ENCODE assay signal across 23 mouse cellular contexts in the genomic region with DNA sequence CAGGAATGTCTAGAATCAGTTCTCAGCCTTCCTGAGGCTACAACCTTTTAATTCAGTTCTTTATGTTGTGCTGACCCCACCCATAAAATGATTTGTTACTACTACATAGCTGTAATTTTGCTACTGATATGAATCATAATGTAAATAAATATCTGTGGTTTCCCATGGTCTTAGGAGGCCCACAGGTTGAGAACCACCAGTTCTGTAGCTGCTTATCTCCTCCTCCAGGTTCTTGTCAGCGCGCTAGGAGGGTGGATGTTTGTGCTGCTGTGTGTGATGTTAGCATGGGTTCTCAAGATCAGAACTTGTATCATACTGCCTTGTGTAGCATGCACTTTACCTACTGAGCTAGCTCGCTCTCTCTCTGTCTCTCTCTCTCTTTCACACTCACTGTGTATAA. TPM values are rescaled to one million over a fixed set of nuclear protein-coding genes. Genes with fewer than 3 reads are reported as not detected.
A peak's percentile ranks its signal among the peaks of the same experiment; 100 is the strongest.
DNase-seq lines count a peak whose midpoint lies in the region; ATAC-seq and TF ChIP-seq lines count a peak whose summit lies in the region.
"Had no signal": no experiment of that assay in that cellular context is flagged by ENCODE, and none has a peak within 500 bp of the region (broad histone marks: within the 10 kb centered on the region; RNA-seq: fewer than 3 reads in every experiment).

No protein-coding gene starts in this region.

- no peak for TF ChIP-seq CTCF in MEL (IDR thresholded peaks at IDR 0.05 in 2 of 3, conservative IDR thresholded peaks at IDR 0.05 in 1 of 3; ENCODE audit: control insufficient read depth in 1 of 3, insufficient read depth in 1 of 3, low read depth in 2 of 3, low read length in 3 of 3, poor library complexity in 1 of 3, severe bottlenecking in 1 of 3)

- peak overlapping the region; percentile 12 for H3K4me2 ChIP-seq in liver, embryonic 16.5 days (ENCODE audit: low read depth, low read length)
- H3K4me2 ChIP-seq: heart, embryonic 13.5 days; hindbrain, embryonic 14.5 days; limb, embryonic 13.5 days; lung, embryonic 14.5 days had no signal

- peaks cover 0 to 11% of the 10 kb centered on the region in 2 experiments; a peak in 3 of 4 replicates for H3K36me3 ChIP-seq in MEL (ENCODE audit: control insufficient read depth in 1 of 2, insufficient read depth in 2 of 2, low read length in 2 of 2)
- peaks cover 13% of the 10 kb centered on the region for H3K36me3 ChIP-seq in liver, embryonic 16.5 days (ENCODE audit: control insufficient read depth, insufficient read depth)

- H3K79me2 ChIP-seq in MEL (ENCODE audit: control insufficient read depth, insufficient read depth, low read length, poor library complexity), result peaks cover 6% of the 10 kb centered on the region

- H3K4me3 ChIP-seq in MEL (ENCODE audit: control insufficient read depth in 1 of 2, insufficient read depth in 1 of 2, low read depth in 2 of 2, low read length in 2 of 2), result no peak overlapping the region
- no peak overlapping the region for H3K4me3 ChIP-seq in liver, embryonic 16.5 days (ENCODE audit: low read depth, low read length)
- H3K4me3 ChIP-seq: forebrain, embryonic 10.5 days; heart, embryonic 13.5 days; limb, embryonic 13.5 days had no signal

- TF ChIP-seq POLR2A in MEL (IDR thresholded peaks at IDR 0.05; ENCODE audit: control insufficient read depth in 1 of 2, insufficient read depth in 1 of 2, low read depth in 1 of 2, low read length in 2 of 2, poor library complexity in 1 of 2), result no peak

- peak; percentile 65 to 68 for TF ChIP-seq EP300 in MEL (IDR thresholded peaks at IDR 0.05; ENCODE audit: low read depth in 1 of 2, low read length in 2 of 2)

- no peaks in the 10 kb centered on the region for H3K27me3 ChIP-seq in MEL (ENCODE audit: control insufficient read depth in 1 of 2, insufficient read depth in 2 of 2, low read length in 2 of 2)
- no peaks in the 10 kb centered on the region for H3K27me3 ChIP-seq in liver, embryonic 16.5 days (ENCODE audit: control insufficient read depth, insufficient read depth, low read depth, low read length)
- H3K27me3 ChIP-seq: heart, embryonic 13.5 days; limb, embryonic 13.5 days; Patski had no signal

- WGBS in liver, embryonic 16.5 days (ENCODE audit: insufficient replicate concordance), result 30% methylated on average over 3 of the region's 3 CpGs

- DNase-seq in MEL (ENCODE audit: low read depth, low spot score) (peak; percentile 65), liver (peak; percentile 81)
- DNase-seq in c-Kit-negative CD71-positive TER-119-positive erythroid progenitor cells, embryonic 14.5 days (ENCODE audit: low read depth, low spot score), result peak; percentile 56
- no peak for DNase-seq in layer of hippocampus, adult 9-10 months (ENCODE audit: low spot score)
- DNase-seq in layer of hippocampus, postnatal 25 days (ENCODE audit: extremely low spot score in 1 of 2, low spot score in 1 of 2), result no peak
- no peak for DNase-seq in frontal cortex, postnatal 25 days (ENCODE audit: low spot score in 2 of 2)
- DNase-seq: adrenal gland, postnatal 36 days; cerebellum, adult 2 months; cerebellum, postnatal 25 days; gastrocnemius, postnatal 14 days; heart, adult 18-20 months; heart, postnatal 14 days; kidney, postnatal 36 days; lung, embryonic 14.5 days; thymus, postnatal 25 days had no signal

- no peak overlapping the region for H3K27ac ChIP-seq in MEL (ENCODE audit: control insufficient read depth, low read depth, low read length)
- peak overlapping the region; percentile 80 for H3K27ac ChIP-seq in liver, embryonic 16.5 days (ENCODE audit: low read length)
- H3K27ac ChIP-seq: forebrain, embryonic 10.5 days; heart, embryonic 13.5 days; hindbrain, embryonic 14.5 days; limb, embryonic 13.5 days had no signal

- TF ChIP-seq RAD21 in MEL (IDR thresholded peaks at IDR 0.05; ENCODE audit: low read depth, low read length), result no peak

- peak; percentile 63 for ATAC-seq in liver, embryonic 16.5 days (ENCODE audit: low read depth)
- ATAC-seq in granulocyte monocyte progenitor cell, adult 5-6 weeks (replicated peaks; ENCODE audit: poor library complexity, severe bottlenecking), result no peak
- ATAC-seq: forebrain, embryonic 16.5 days; Patski had no signal

- H3K9me3 ChIP-seq in MEL (replicated peaks; ENCODE audit: insufficient read depth, low read length), result no peaks in the 10 kb centered on the region
- 0 out of 2 replicates have a peak, but pooled peaks cover 2% of the 10 kb centered on the region for H3K9me3 ChIP-seq in liver, embryonic 16.5 days (replicated peaks; ENCODE audit: control insufficient read depth, low read length)
- H3K9me3 ChIP-seq: forebrain, embryonic 10.5 days; heart, embryonic 13.5 days; limb, embryonic 13.5 days had no signal

- H3K4me1 ChIP-seq in MEL (ENCODE audit: control insufficient read depth in 1 of 2, insufficient read depth in 2 of 2, low read length in 2 of 2), result peaks cover 0 to 3% of the 10 kb centered on the region in 2 experiments; a peak in 1 of 4 replicates
- H3K4me1 ChIP-seq in liver, embryonic 16.5 days (ENCODE audit: control insufficient read depth, low read depth, low read length), result peaks cover 37% of the 10 kb centered on the region
- H3K4me1 ChIP-seq: heart, embryonic 13.5 days; limb, embryonic 13.5 days had no signal

- H3K9ac ChIP-seq in MEL (ENCODE audit: control insufficient read depth, low read depth, low read length, poor library complexity, severe bottlenecking), result no peak overlapping the region
- no peak overlapping the region for H3K9ac ChIP-seq in liver, embryonic 16.5 days (ENCODE audit: low read depth, low read length)
- H3K9ac ChIP-seq: heart, embryonic 13.5 days; hindbrain, embryonic 14.5 days; limb, embryonic 13.5 days; lung, embryonic 14.5 days had no signal

TF ChIP-seq in MEL, 35 proteins besides CTCF, POLR2A, EP300 and RAD21:
- TF ChIP-seq MYB (IDR thresholded peaks at IDR 0.05; ENCODE audit: low read depth, low read length) (no peak), ETS1 (IDR thresholded peaks at IDR 0.05; ENCODE audit: low read depth, low read length) (peak; percentile 38; the same call in 1 of the 2 replicates), MAZ (IDR thresholded peaks at IDR 0.05; ENCODE audit: low read depth, low read length) (0 out of 2 replicates have a peak, but pooled peaks have one; percentile 13), RCOR1 (IDR thresholded peaks at IDR 0.05; ENCODE audit: low read depth, low read length) (0 out of 2 replicates have a peak, but pooled peaks have one; percentile 29), CHD2 (IDR thresholded peaks at IDR 0.05; ENCODE audit: low read length) (no peak), TAL1 (IDR thresholded peaks at IDR 0.05; ENCODE audit: low read length) (peak; percentile 80), SIN3A (IDR thresholded peaks at IDR 0.05; ENCODE audit: low read length) (0 out of 2 replicates have a peak, but pooled peaks have one; percentile 31), GATA1 (IDR thresholded peaks at IDR 0.05; ENCODE audit: low read depth, low read length) (peak; percentile 75), HCFC1 (IDR thresholded peaks at IDR 0.05; ENCODE audit: low read depth, low read length) (no peak), TCF12 (IDR thresholded peaks at IDR 0.05; ENCODE audit: low read depth, low read length) (peak; percentile 65; the same call in 1 of the 2 replicates)

RNA-seq across cellular contexts. Expression of gene Zbtb8os, which starts 4.2 kb away (rescaled TPM):
- total RNA-seq in MEL (2012; rRNA removed), result 16.7 and 21.7 TPM in 2 replicates
- 10 to 100 TPM in 1 of 2 experiments, not detected in 1; 22.6 TPM for polyA plus RNA-seq in MEL (2012; ENCODE audit: insufficient read depth in 1 of 2, insufficient read length in 2 of 2, low read depth in 1 of 2, low replicate concordance in 2 of 2, missing spikeins in 1 of 2)
- polyA plus RNA-seq in liver, embryonic 16.5 days (2015; fragmentation: Nextera tagmentation; extraction: Ambion mirVana), result 22.5 and 23.0 TPM in 2 replicates
- total RNA-seq in layer of hippocampus, postnatal 25 days (2021), result 10 to 100 TPM; 30.5 to 33.9 TPM
- total RNA-seq in granulocyte monocyte progenitor cell, adult 5-6 weeks (2014; fragmentation: Nextera tagmentation), result 87.7 and 90.3 TPM in 2 replicates
- total RNA-seq in granulocyte monocyte progenitor cell, adult 5-6 weeks (2017), result 67.3 and 124 TPM in 2 replicates

RNA-seq across cellular contexts. Expression of gene Rbbp4, which starts 4.6 kb away (rescaled TPM):
- total RNA-seq in MEL (2012; rRNA removed), result 50.9 and 53.9 TPM in 2 replicates
- 100 to 1,000 TPM in 1 of 2 experiments, not detected in 1; 127 TPM for polyA plus RNA-seq in MEL (2012; ENCODE audit: insufficient read depth in 1 of 2, insufficient read length in 2 of 2, low read depth in 1 of 2, low replicate concordance in 2 of 2, missing spikeins in 1 of 2)
- polyA plus RNA-seq in liver, embryonic 16.5 days (2015; fragmentation: Nextera tagmentation; extraction: Ambion mirVana), result 214 and 238 TPM in 2 replicates
- 100 to 1,000 TPM; 111 to 133 TPM for total RNA-seq in layer of hippocampus, postnatal 25 days (2021)
- 160 and 220 TPM in 2 replicates for total RNA-seq in granulocyte monocyte progenitor cell, adult 5-6 weeks (2014; fragmentation: Nextera tagmentation)
- total RNA-seq in granulocyte monocyte progenitor cell, adult 5-6 weeks (2017), result 133 and 136 TPM in 2 replicates

RNA-seq across cellular contexts. Expression of gene Zbtb8a, which starts 38.2 kb away (rescaled TPM):
- total RNA-seq in MEL (2012; rRNA removed), result 0.85 and 0.89 TPM in 2 replicates
- polyA plus RNA-seq in MEL (2012; ENCODE audit: insufficient read depth in 1 of 2, insufficient read length in 2 of 2, low read depth in 1 of 2, low replicate concordance in 2 of 2, missing spikeins in 1 of 2), result 1 to 10 TPM in 1 of 2 experiments, not detected in 1; 1.6 TPM
- 2.2 and 2.7 TPM in 2 replicates for polyA plus RNA-seq in liver, embryonic 16.5 days (2015; fragmentation: Nextera tagmentation; extraction: Ambion mirVana)
- 1 to 10 TPM; 4.1 to 5.6 TPM for total RNA-seq in layer of hippocampus, postnatal 25 days (2021)
- 0.30 and 5.4 TPM in 2 replicates for total RNA-seq in granulocyte monocyte progenitor cell, adult 5-6 weeks (2014; fragmentation: Nextera tagmentation)
- 6.9 and 7.6 TPM in 2 replicates for total RNA-seq in granulocyte monocyte progenitor cell, adult 5-6 weeks (2017)

RNA-seq across cellular contexts. Expression of gene Sync, which starts 52.3 kb away (rescaled TPM):
- 0.13 and 0.31 TPM in 2 replicates for total RNA-seq in MEL (2012; rRNA removed)
- polyA plus RNA-seq in MEL (2012; ENCODE audit: insufficient read depth in 1 of 2, insufficient read length in 2 of 2, low read depth in 1 of 2, low replicate concordance in 2 of 2, missing spikeins in 1 of 2), result under 1 TPM in 1 of 2 experiments, not detected in 1; 0.43 TPM
- polyA plus RNA-seq in liver, embryonic 16.5 days (2015; fragmentation: Nextera tagmentation; extraction: Ambion mirVana), result 0.13 and 0.33 TPM in 2 replicates
- 1 to 10 TPM in 1 of 2 experiments, under 1 TPM in 1; 0.79 to 1.3 TPM for total RNA-seq in layer of hippocampus, postnatal 25 days (2021)
- total RNA-seq in granulocyte monocyte progenitor cell, adult 5-6 weeks (2014; fragmentation: Nextera tagmentation), result not detected in 2 replicates
- not detected in 2 replicates for total RNA-seq in granulocyte monocyte progenitor cell, adult 5-6 weeks (2017)

Comparison
In these comparisons a context has a peak if more than half of its experiments do, and no peak if none do; other contexts are left out.
1. DNase-seq: peak in MEL (single experiment), c-Kit-negative CD71-positive TER-119-positive erythroid progenitor cells, embryonic 14.5 days (single experiment) and liver (single experiment); none in layer of hippocampus, adult 9-10 months (single experiment), layer of hippocampus, postnatal 25 days (0 of 2) and frontal cortex, postnatal 25 days (0 of 2).